Mouse (Mus musculus): ENCODE measurements at regions not wholly inside any gene's neighbourhood (a gene's known extent, or its start where the extent isn't known, plus 50 kb on each side); places are given as distances from the start of the nearest gene placed in this dataset.

GRCm38 (mm10) chr3:149845826-149846486 is 855.6 kb upstream of the Adgrl2 start:
- 53% methylated on average over 3 of the region's 3 CpGs for WGBS
- H3K4me2 ChIP-seq (ENCODE audit: low read length) = no peak overlapping the region
- no peak overlapping the region for H3K9ac ChIP-seq (ENCODE audit: low read depth, low read length)
- H3K4me3 ChIP-seq (replicated peaks; ENCODE audit: low read depth, low read length) = no peak overlapping the region
- no peaks in the 10 kb centered on the region for H3K27me3 ChIP-seq (ENCODE audit: insufficient read depth, low read length)
- ATAC-seq (replicated peaks; ENCODE audit: low FRiP score, low read depth) (no peak), DNase-seq (ENCODE audit: low spot score) (no peak)
- no peaks in the 10 kb centered on the region for H3K9me3 ChIP-seq (replicated peaks; ENCODE audit: low read length)
- H3K27ac ChIP-seq = no peak overlapping the region
- no peak for TF ChIP-seq CTCF (IDR thresholded peaks at IDR 0.05; ENCODE audit: low read depth)
- 0 out of 2 replicates have a peak, but pooled peaks cover 7% of the 10 kb centered on the region for H3K4me1 ChIP-seq (replicated peaks; ENCODE audit: insufficient read depth, low read length)
- H3K36me3 ChIP-seq (ENCODE audit: insufficient read depth, low read length) = no peaks in the 10 kb centered on the region

GRCm38 (mm10) chr3:149845083-149845825 is 854.9 kb upstream of the Adgrl2 start:
- WGBS = 10% methylated on average over 18 of the region's 18 CpGs
- DNase-seq (ENCODE audit: low spot score) = no peak
- H3K27me3 ChIP-seq (ENCODE audit: insufficient read depth, low read length) = no peaks in the 10 kb centered on the region
- no peak for TF ChIP-seq CTCF (IDR thresholded peaks at IDR 0.05; ENCODE audit: low read depth)
- H3K4me1 ChIP-seq (replicated peaks; ENCODE audit: insufficient read depth, low read length) = 0 out of 2 replicates have a peak, but pooled peaks cover 7% of the 10 kb centered on the region
- H3K9me3 ChIP-seq (replicated peaks; ENCODE audit: low read length) = no peaks in the 10 kb centered on the region
- no peak overlapping the region for H3K9ac ChIP-seq (ENCODE audit: low read depth, low read length)
- peak overlapping the region; percentile 22 for H3K4me3 ChIP-seq (replicated peaks; ENCODE audit: low read depth, low read length)
- no peak overlapping the region for H3K27ac ChIP-seq
- H3K36me3 ChIP-seq (ENCODE audit: insufficient read depth, low read length) = no peaks in the 10 kb centered on the region
- no peak for ATAC-seq (replicated peaks; ENCODE audit: low FRiP score, low read depth)
- H3K4me2 ChIP-seq (ENCODE audit: low read length) = peak overlapping the region; percentile 52

- Histone ChIP-seq H3K9me3 (replicated peaks; ENCODE audit: low read length) (no peaks in the 10 kb centered on the region), H3K4me2 (ENCODE audit: low read length) (no peak overlapping the region), H3K9ac (ENCODE audit: low read depth, low read length) (no peak overlapping the region), H3K4me1 (replicated peaks; ENCODE audit: insufficient read depth, low read length) (no peaks in the 10 kb centered on the region), H3K27me3 (ENCODE audit: insufficient read depth, low read length) (no peaks in the 10 kb centered on the region), H3K4me3 (replicated peaks; ENCODE audit: low read depth, low read length) (no peak overlapping the region), H3K36me3 (ENCODE audit: insufficient read depth, low read length) (no peaks in the 10 kb centered on the region), H3K27ac (no peak overlapping the region)
- DNase-seq (ENCODE audit: low spot score) (no peak), ATAC-seq (replicated peaks; ENCODE audit: low FRiP score, low read depth) (no peak)
- TF ChIP-seq CTCF (IDR thresholded peaks at IDR 0.05; ENCODE audit: low read depth) = no peak
Observed at GRCm38 (mm10) chr3:149837921-149838320, 847.6 kb upstream of the Adgrl2 start.

GRCm38 (mm10) chr3:149836467-149837233 is 846.3 kb upstream of the Adgrl2 start:
- 41% methylated on average over 11 of the region's 11 CpGs for WGBS
- H3K4me3 ChIP-seq (replicated peaks; ENCODE audit: low read depth, low read length) = no peak overlapping the region
- H3K4me1 ChIP-seq (replicated peaks; ENCODE audit: insufficient read depth, low read length) = no peaks in the 10 kb centered on the region
- DNase-seq (ENCODE audit: low spot score) = no peak
- no peak for TF ChIP-seq CTCF (IDR thresholded peaks at IDR 0.05; ENCODE audit: low read depth)
- no peak overlapping the region for H3K4me2 ChIP-seq (ENCODE audit: low read length)
- no peaks in the 10 kb centered on the region for H3K36me3 ChIP-seq (ENCODE audit: insufficient read depth, low read length)
- ATAC-seq (replicated peaks; ENCODE audit: low FRiP score, low read depth) = no peak
- no peaks in the 10 kb centered on the region for H3K27me3 ChIP-seq (ENCODE audit: insufficient read depth, low read length)
- no peak overlapping the region for H3K27ac ChIP-seq
- H3K9me3 ChIP-seq (replicated peaks; ENCODE audit: low read length) = no peaks in the 10 kb centered on the region
- no peak overlapping the region for H3K9ac ChIP-seq (ENCODE audit: low read depth, low read length)

- no peak overlapping the region for H3K27ac ChIP-seq
- no peak for DNase-seq (ENCODE audit: low spot score)
- ATAC-seq (replicated peaks; ENCODE audit: low FRiP score, low read depth) = no peak
Observed at GRCm38 (mm10) chr3:149827181-149827580, 836.8 kb upstream of the Adgrl2 start.

GRCm38 (mm10) chr3:149826757-149827156 is 836.4 kb upstream of the Adgrl2 start:
- Histone ChIP-seq H3K4me2 (ENCODE audit: low read length) (no peak overlapping the region), H3K27me3 (ENCODE audit: insufficient read depth, low read length) (no peaks in the 10 kb centered on the region), H3K4me1 (replicated peaks; ENCODE audit: insufficient read depth, low read length) (no peaks in the 10 kb centered on the region), H3K36me3 (ENCODE audit: insufficient read depth, low read length) (no peaks in the 10 kb centered on the region), H3K9me3 (replicated peaks; ENCODE audit: low read length) (no peaks in the 10 kb centered on the region), H3K4me3 (replicated peaks; ENCODE audit: low read depth, low read length) (no peak overlapping the region), H3K9ac (ENCODE audit: low read depth, low read length) (no peak overlapping the region), H3K27ac (no peak overlapping the region)
- TF ChIP-seq CTCF (IDR thresholded peaks at IDR 0.05; ENCODE audit: low read depth) = no peak
- ATAC-seq (replicated peaks; ENCODE audit: low FRiP score, low read depth) = no peak
- DNase-seq (ENCODE audit: low spot score) = no peak
- 57% methylated on average over 9 of the region's 9 CpGs for WGBS

More at GRCm38 (mm10) chr3:149827181-149827580, 836.8 kb upstream of the Adgrl2 start:
- H3K4me1 ChIP-seq (replicated peaks; ENCODE audit: insufficient read depth, low read length) = no peaks in the 10 kb centered on the region
- H3K36me3 ChIP-seq (ENCODE audit: insufficient read depth, low read length) = no peaks in the 10 kb centered on the region
- H3K4me2 ChIP-seq (ENCODE audit: low read length) = no peak overlapping the region
- no peaks in the 10 kb centered on the region for H3K27me3 ChIP-seq (ENCODE audit: insufficient read depth, low read length)
- no peak overlapping the region for H3K9ac ChIP-seq (ENCODE audit: low read depth, low read length)
- 42% methylated on average over 2 of the region's 2 CpGs for WGBS
- no peak for TF ChIP-seq CTCF (IDR thresholded peaks at IDR 0.05; ENCODE audit: low read depth)
- H3K4me3 ChIP-seq (replicated peaks; ENCODE audit: low read depth, low read length) = no peak overlapping the region
- H3K9me3 ChIP-seq (replicated peaks; ENCODE audit: low read length) = no peaks in the 10 kb centered on the region

Data from kidney, postnatal 0 days (tissue).